Mouse (Mus musculus): ENCODE data around the gene Zkscan7. TPM values are rescaled to one million over a fixed set of nuclear protein-coding genes. Genes with fewer than 3 reads are reported as not detected.

The Zkscan7 gene
- polyA plus RNA-seq, 1 experiment = 1.4 TPM

DNA sequence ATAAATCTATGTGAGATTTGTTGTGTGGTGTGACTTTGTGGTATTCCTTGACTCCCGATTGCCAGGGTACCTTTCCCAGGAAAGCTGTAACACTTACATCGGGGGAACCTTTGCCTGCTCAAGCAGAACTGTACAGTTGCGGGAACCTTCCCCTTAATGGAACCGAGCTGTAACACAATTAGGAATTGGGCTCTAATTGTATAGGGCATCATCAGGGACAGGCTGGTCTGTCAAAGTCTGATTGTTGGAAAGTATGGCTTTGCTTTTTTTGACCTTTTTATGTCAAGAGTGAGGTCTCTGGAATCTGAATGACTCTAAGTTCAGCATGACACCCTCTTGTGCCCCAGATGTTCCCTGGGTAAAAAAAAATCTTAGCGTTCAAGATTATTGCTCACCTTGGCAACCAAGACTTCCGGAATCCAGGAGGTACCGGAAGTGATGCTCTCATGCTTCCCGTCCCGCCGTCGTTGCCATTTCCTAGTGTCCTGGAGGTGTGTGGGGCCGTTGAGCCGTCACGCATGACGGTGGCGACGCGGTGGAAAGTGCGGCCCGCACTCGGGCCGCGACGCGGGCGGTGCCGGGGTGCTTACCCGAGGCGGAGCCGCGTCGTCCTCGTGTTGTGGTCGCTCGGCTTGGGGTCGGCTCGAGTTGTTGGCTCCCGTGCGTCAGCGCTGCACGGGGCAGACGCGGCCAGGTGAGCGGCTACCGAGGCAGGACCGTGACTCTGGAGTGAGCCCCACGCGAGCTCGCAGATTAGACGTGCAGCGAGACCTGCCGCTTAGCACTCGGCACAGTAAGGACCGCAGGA, 1.1 kb downstream of the Zkscan7 start:
- TF ChIP-seq CTCF (IDR thresholded peaks at IDR 0.05; ENCODE audit: low read depth, low read length) = no peak
- no peak for TF ChIP-seq POLR2A (IDR thresholded peaks at IDR 0.05; ENCODE audit: borderline replicate concordance, low read depth, low read length)
- Histone ChIP-seq H3K27ac (ENCODE audit: insufficient read depth, low read depth, low read length) (no peak overlapping the region), H3K4me3 (ENCODE audit: insufficient read depth, low read length) (peak overlapping the region; percentile 75), H3K4me1 (ENCODE audit: control insufficient read depth, insufficient read depth, low read length) (peaks cover 2% of the 10 kb centered on the region; the same call in 1 of the 2 replicates)

DNA sequence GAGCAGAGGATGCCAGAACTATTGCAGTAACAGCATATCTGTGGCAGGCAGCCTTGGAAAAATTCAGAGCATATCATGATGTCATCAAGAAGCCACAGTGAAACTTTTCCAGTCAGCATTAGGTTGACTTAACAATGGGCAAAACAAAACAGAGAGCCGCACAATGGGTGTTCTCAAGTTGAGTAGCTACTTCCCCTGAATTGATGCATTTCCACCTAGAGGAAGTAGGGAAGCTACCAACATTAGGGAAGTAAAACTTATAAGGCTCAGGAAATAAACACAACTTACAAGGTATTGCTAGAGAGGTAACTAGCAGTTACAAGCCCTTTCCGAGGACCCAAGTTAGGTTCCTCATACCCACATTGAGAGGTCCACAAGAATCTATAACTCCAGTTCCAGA, 15.6 kb downstream of the Zkscan7 start:
- no peak for TF ChIP-seq CTCF (IDR thresholded peaks at IDR 0.05; ENCODE audit: low read depth, low read length)
- TF ChIP-seq POLR2A (IDR thresholded peaks at IDR 0.05; ENCODE audit: borderline replicate concordance, low read depth, low read length) = no peak
- H3K27ac ChIP-seq (ENCODE audit: insufficient read depth, low read depth, low read length) = no peak overlapping the region
- H3K4me3 ChIP-seq (ENCODE audit: insufficient read depth, low read length) = no peak overlapping the region
- no peaks in the 10 kb centered on the region for H3K4me1 ChIP-seq (ENCODE audit: control insufficient read depth, insufficient read depth, low read length)

- no peak for TF ChIP-seq POLR2A (IDR thresholded peaks at IDR 0.05; ENCODE audit: borderline replicate concordance, low read depth, low read length)
- no peak for TF ChIP-seq CTCF (IDR thresholded peaks at IDR 0.05; ENCODE audit: low read depth, low read length)
- no peak overlapping the region for H3K27ac ChIP-seq (ENCODE audit: insufficient read depth, low read depth, low read length)
- no peak overlapping the region for H3K4me3 ChIP-seq (ENCODE audit: insufficient read depth, low read length)
- no peaks in the 10 kb centered on the region for H3K4me1 ChIP-seq (ENCODE audit: control insufficient read depth, insufficient read depth, low read length)
These were observed 17.4 kb downstream of the Zkscan7 start for GRCm38 (mm10) chr9:122902717-122903535.

- no peak overlapping the region for H3K4me3 ChIP-seq (ENCODE audit: insufficient read depth, low read length)
- no peak for TF ChIP-seq CTCF (IDR thresholded peaks at IDR 0.05; ENCODE audit: low read depth, low read length)
- no peak for TF ChIP-seq POLR2A (IDR thresholded peaks at IDR 0.05; ENCODE audit: borderline replicate concordance, low read depth, low read length)
- no peaks in the 10 kb centered on the region for H3K4me1 ChIP-seq (ENCODE audit: control insufficient read depth, insufficient read depth, low read length)
- H3K27ac ChIP-seq (ENCODE audit: insufficient read depth, low read depth, low read length) = no peak overlapping the region
These were observed 37.0 kb downstream of the Zkscan7 start for GRCm38 (mm10) chr9:122922436-122922835.

- Histone ChIP-seq H3K4me1 (ENCODE audit: control insufficient read depth, insufficient read depth, low read length) (no peaks in the 10 kb centered on the region), H3K4me3 (ENCODE audit: insufficient read depth, low read length) (peak within 1 kb of the TSS; percentile 19; the same call in 1 of the 2 replicates), H3K27ac (ENCODE audit: insufficient read depth, low read depth, low read length) (no peak within 1 kb of the TSS)
- no peak for TF ChIP-seq CTCF (IDR thresholded peaks at IDR 0.05; ENCODE audit: low read depth, low read length)
- TF ChIP-seq POLR2A (IDR thresholded peaks at IDR 0.05; ENCODE audit: borderline replicate concordance, low read depth, low read length) = no peak
These were observed 37.5 kb downstream of the Zkscan7 start, which contains the start of gene Zfp105 for GRCm38 (mm10) chr9:122922936-122923381. Zfp105 (plus strand) TSS chr9:122923072.

DNA sequence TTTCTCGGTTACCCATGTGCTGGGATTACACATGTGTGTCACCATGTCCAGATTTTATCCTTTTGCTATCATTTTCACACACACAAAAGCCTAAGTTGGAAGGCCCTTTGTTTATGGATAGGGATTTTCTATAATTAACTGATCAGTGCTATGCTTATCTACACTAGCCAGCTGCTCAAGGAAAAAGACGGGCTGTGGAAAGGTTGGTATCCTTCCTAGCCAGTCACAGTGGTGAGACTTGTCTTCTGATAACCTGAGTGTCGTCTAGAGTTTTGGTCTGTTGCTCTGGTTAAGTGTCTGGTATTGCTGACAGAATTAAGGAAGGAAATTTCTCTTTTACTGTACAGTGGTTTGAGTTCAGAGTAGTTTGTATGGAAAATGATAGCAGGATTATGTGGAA, 43.4 kb downstream of the Zkscan7 start:
- H3K27ac ChIP-seq (ENCODE audit: insufficient read depth, low read depth, low read length) = no peak overlapping the region
- no peak overlapping the region for H3K4me3 ChIP-seq (ENCODE audit: insufficient read depth, low read length)
- H3K4me1 ChIP-seq (ENCODE audit: control insufficient read depth, insufficient read depth, low read length) = no peaks in the 10 kb centered on the region
- TF ChIP-seq CTCF (IDR thresholded peaks at IDR 0.05; ENCODE audit: low read depth, low read length) = no peak
- TF ChIP-seq POLR2A (IDR thresholded peaks at IDR 0.05; ENCODE audit: borderline replicate concordance, low read depth, low read length) = no peak

Other genes starting within 250 kb of the Zkscan7 start
- not detected in 2 replicates for gene Topaz1, start 138.3 kb upstream of the Zkscan7 start, polyA plus RNA-seq (2012; ENCODE audit: insufficient read depth, insufficient read length, missing spikeins)
- 3.2 and 3.3 TPM in 2 replicates for gene Tcaim, start 80.1 kb upstream of the Zkscan7 start, polyA plus RNA-seq (2012; ENCODE audit: insufficient read depth, insufficient read length, missing spikeins)
- gene Gm35549, start 41.6 kb upstream of the Zkscan7 start, polyA plus RNA-seq (2012; ENCODE audit: insufficient read depth, insufficient read length, missing spikeins) = not detected in 2 replicates
- 51.3 and 61.5 TPM in 2 replicates for gene Zfp445, start 19.7 kb upstream of the Zkscan7 start, polyA plus RNA-seq (2012; ENCODE audit: insufficient read depth, insufficient read length, missing spikeins)
- gene Zfp105, start 37.4 kb downstream of the Zkscan7 start, polyA plus RNA-seq (2012; ENCODE audit: insufficient read depth, insufficient read length, missing spikeins) = 1.7 and 1.9 TPM in 2 replicates
- gene 1110059G10Rik, start 65.3 kb downstream of the Zkscan7 start, polyA plus RNA-seq (2012; ENCODE audit: insufficient read depth, insufficient read length, missing spikeins) = 71.3 and 78.2 TPM in 2 replicates
- 34.3 and 46.2 TPM in 2 replicates for gene Kif15, start 65.4 kb downstream of the Zkscan7 start, polyA plus RNA-seq (2012; ENCODE audit: insufficient read depth, insufficient read length, missing spikeins)
- gene Tmem42, start 135.6 kb downstream of the Zkscan7 start, polyA plus RNA-seq (2012; ENCODE audit: insufficient read depth, insufficient read length, missing spikeins) = 4.9 and 5.5 TPM in 2 replicates
- gene Tgm4, start 149.0 kb downstream of the Zkscan7 start, polyA plus RNA-seq (2012; ENCODE audit: insufficient read depth, insufficient read length, missing spikeins) = not detected in 2 replicates
- 42.8 and 47.5 TPM in 2 replicates for gene Zdhhc3, start 227.5 kb downstream of the Zkscan7 start, polyA plus RNA-seq (2012; ENCODE audit: insufficient read depth, insufficient read length, missing spikeins)
- gene Exosc7, start 227.5 kb downstream of the Zkscan7 start, polyA plus RNA-seq (2012; ENCODE audit: insufficient read depth, insufficient read length, missing spikeins) = 24.4 and 25.1 TPM in 2 replicates